Mouse (Mus musculus) erythroblast, embryonic 14.5 days (primary cell): ENCODE results near the gene Slc16a6. TPM values are rescaled to one million over a fixed set of nuclear protein-coding genes. Genes with fewer than 3 reads are reported as not detected.

ENCODE experiments used
- H3K27me3 ChIP-seq: 2 replicates; pipeline ENCODE4 v1.6.1; 2012; ENCODE audit warnings: inconsistent platforms; ENCODE audit not compliant: control insufficient read depth
- H3K36me3 ChIP-seq: 2 replicates; pipeline ENCODE4 v1.6.1; 2012; ENCODE audit warnings: mild to moderate bottlenecking, inconsistent platforms; ENCODE audit not compliant: control insufficient read depth
- H3K4me1 ChIP-seq: 2 replicates; pipeline ENCODE4 v1.6.1; 2012; ENCODE audit warnings: inconsistent platforms; ENCODE audit not compliant: control insufficient read depth
- H3K4me3 ChIP-seq: replicated peaks from 2 replicates; pipeline ENCODE3; 2012; ENCODE audit warnings: moderate library complexity, mild to moderate bottlenecking, inconsistent platforms
- H3K9me3 ChIP-seq: 2 replicates; pipeline ENCODE4 v1.6.1; 2012; ENCODE audit warnings: low read length, inconsistent platforms, mixed read lengths; ENCODE audit not compliant: control insufficient read depth
- GATA1 ChIP-seq: IDR thresholded peaks from 2 replicates; pipeline ENCODE4 v1.6.1; 2012; ENCODE audit warnings: low read length, inconsistent platforms, mixed read lengths
- TAL1 ChIP-seq: IDR thresholded peaks from 3 replicates; pipeline ENCODE4 v1.6.1; 2012; ENCODE audit warnings: low read length, inconsistent platforms, mixed read lengths
- polyA plus RNA-seq: library from polyadenylated mRNA; stranded (reverse); fragments of >175 nt; gene quantifications from 2 replicates; pipeline ENCODE4 v1.2.3, GENCODE M21; 2012

The Slc16a6 gene
- polyA plus RNA-seq, 1 experiment, result 5.3 TPM

DNA sequence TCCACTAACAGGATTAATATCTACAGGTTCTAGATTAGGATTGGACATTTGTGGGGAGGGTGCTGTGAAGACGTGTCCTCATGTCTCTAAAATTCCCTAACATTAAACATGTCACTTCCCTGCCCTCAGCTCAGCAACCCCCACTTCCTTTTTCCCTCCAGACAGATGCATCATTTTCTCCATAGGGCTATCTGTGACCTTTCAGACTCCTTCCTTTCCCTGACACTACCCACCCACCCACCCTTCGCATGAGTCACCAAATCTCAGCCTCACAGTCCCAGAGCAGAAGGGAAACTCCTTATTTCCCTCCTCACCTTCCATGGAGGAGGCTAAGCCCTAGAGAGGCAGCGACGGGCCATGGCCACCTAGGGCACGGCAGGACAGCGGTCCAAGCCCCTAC is 59.8 kb downstream of the Slc16a6 start, which contains the start of gene 9930022D16Rik:
Gene 9930022D16Rik, plus strand, starts transcription at position 301 of the 400 bp plus-strand sequence.
- Histone ChIP-seq H3K9me3 (no peaks in the 10 kb centered on the region), H3K36me3 (no peaks in the 10 kb centered on the region), H3K4me1 (no peaks in the 10 kb centered on the region), H3K27me3 (no peaks in the 10 kb centered on the region), H3K4me3 (no peak within 1 kb of the TSS)
- TF ChIP-seq GATA1, result no peak
- no peak for TF ChIP-seq TAL1

DNA sequence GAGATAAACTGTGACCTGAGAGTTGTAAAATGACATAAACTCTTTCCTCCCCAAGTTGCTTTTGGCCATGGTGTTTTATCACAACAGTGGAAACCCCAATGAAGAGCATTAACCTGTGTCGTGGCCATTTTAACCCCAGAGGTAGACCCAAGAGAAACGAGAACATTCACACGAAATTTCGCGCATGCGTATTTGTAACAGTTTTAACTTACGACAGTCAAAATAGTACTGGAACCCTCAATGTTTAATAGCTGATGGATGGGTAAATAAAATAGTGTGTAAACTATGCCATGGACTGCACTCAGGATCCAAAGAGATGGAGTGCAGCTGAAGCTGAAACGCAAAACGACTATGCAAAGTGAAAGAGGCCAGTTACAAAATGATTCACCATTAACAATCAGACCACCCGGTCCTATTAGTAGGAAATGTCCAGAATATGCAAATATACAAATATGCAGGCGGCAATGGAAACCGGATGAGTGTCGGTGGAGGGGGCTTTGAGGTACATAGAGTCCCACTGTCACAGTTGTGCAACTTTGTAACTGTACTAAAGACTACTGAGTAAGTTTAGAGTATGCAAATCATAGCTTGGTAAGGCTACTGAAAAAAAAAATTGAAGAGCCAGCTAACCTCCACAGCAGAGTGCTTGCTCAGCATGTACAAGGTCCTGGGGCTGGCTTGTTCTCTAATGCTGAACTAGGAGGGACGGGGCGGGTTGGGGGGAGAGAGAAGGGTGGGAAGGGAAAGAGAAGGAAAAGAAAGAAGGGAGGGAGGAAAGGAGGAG is 63.0 kb downstream of the Slc16a6 start:
- H3K4me1 ChIP-seq, result no peaks in the 10 kb centered on the region
- H3K36me3 ChIP-seq, result no peaks in the 10 kb centered on the region
- H3K9me3 ChIP-seq, result no peaks in the 10 kb centered on the region
- TF ChIP-seq GATA1, result no peak
- TF ChIP-seq TAL1, result no peak
- H3K4me3 ChIP-seq, result no peak overlapping the region
- H3K27me3 ChIP-seq, result no peaks in the 10 kb centered on the region

DNA sequence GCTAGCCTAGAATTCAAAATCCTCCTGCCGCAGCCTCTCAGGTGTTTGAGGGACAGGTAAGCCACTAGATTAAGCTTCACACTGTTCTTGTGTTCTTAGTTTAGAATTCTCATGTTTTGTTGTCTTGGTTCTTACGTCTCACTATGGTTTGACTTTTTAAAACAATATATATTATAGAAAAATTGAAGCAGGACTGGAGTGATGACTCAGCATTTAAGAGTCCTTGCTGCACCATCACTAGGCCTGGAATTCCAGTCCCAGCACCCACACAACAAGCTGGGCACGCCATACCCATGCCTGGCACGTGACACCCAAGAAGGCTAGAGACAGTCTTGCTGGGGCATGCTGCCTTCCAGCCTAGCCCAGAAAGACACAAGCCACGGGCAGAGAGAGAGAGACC is 67.0 kb downstream of the Slc16a6 start:
- TF ChIP-seq GATA1, result no peak
- no peak for TF ChIP-seq TAL1
- H3K36me3 ChIP-seq, result no peaks in the 10 kb centered on the region; the same call in 1 of the 2 replicates
- H3K9me3 ChIP-seq, result no peaks in the 10 kb centered on the region
- no peak overlapping the region for H3K4me3 ChIP-seq
- no peaks in the 10 kb centered on the region for H3K4me1 ChIP-seq
- H3K27me3 ChIP-seq, result no peaks in the 10 kb centered on the region

Other genes with a start within 250 kb of the Slc16a6 start
- not detected in 2 replicates for gene Rgs9, start 175.5 kb downstream of the Slc16a6 start, polyA plus RNA-seq
- 4.0 TPM in 2 replicates for gene Gna13, start 110.8 kb downstream of the Slc16a6 start, polyA plus RNA-seq
- gene 9930022D16Rik, start 59.7 kb downstream of the Slc16a6 start, polyA plus RNA-seq, result 0.02 TPM in 1 of 2 replicates, not detected in the other
- 0.22 and 0.26 TPM in 2 replicates for gene Amz2, start 47.7 kb downstream of the Slc16a6 start, polyA plus RNA-seq
- gene Arsg, start 224 bp downstream of the Slc16a6 start, polyA plus RNA-seq, result 0.09 and 0.17 TPM in 2 replicates
- 11.4 and 12.1 TPM in 2 replicates for gene Wipi1, start 138.4 kb upstream of the Slc16a6 start, polyA plus RNA-seq
- gene Prkar1a, start 175.8 kb upstream of the Slc16a6 start, polyA plus RNA-seq, result 2.0 and 2.9 TPM in 2 replicates
- not detected in 2 replicates for gene Fam20a, start 248.7 kb upstream of the Slc16a6 start, polyA plus RNA-seq